ENCODE assay signal across 25 mouse cellular contexts in genomic region chr1:188085116-188085879, GRCm38 (mm10).
DNase-seq lines count a peak whose midpoint lies in the region; ATAC-seq and TF ChIP-seq lines count a peak whose summit lies in the region.
"Had no signal": no experiment of that assay in that cellular context is flagged by ENCODE, and none has a peak within 500 bp of the region (broad histone marks: within the 10 kb centered on the region; RNA-seq: fewer than 3 reads in every experiment).

No protein-coding gene starts in this region.

- H3K4me3 ChIP-seq in midbrain, embryonic 12.5 days: no peak overlapping the region
- no peak overlapping the region for H3K4me3 ChIP-seq in midbrain, embryonic 16.5 days (ENCODE audit: low read depth, low read length)
- no peak overlapping the region for H3K4me3 ChIP-seq in forebrain, embryonic 12.5 days (replicated peaks)
- H3K4me3 ChIP-seq in midbrain, postnatal 0 days (ENCODE audit: low read depth, low read length): no peak overlapping the region
- H3K4me3 ChIP-seq in lung, adult 2 months (replicated peaks; ENCODE audit: extremely low read depth, low read depth, low read length): no peak overlapping the region
- H3K4me3 ChIP-seq: heart, embryonic 13.5 days; limb, embryonic 10.5 days; neural tube, embryonic 15.5 days had no signal

- WGBS in midbrain, embryonic 12.5 days: 53% methylated on average over 13 of the region's 13 CpGs
- 43% methylated on average over 13 of the region's 13 CpGs for WGBS in midbrain, embryonic 16.5 days
- WGBS in forebrain, embryonic 12.5 days: 35% methylated on average over 13 of the region's 13 CpGs
- 43% methylated on average over 13 of the region's 13 CpGs for WGBS in midbrain, postnatal 0 days
- 71% methylated on average over 13 of the region's 13 CpGs for WGBS in lung, adult 2 months

- TF ChIP-seq CTCF in midbrain, postnatal 0 days (IDR thresholded peaks at IDR 0.05): peak; percentile 12; the same call in 1 of the 2 replicates
- no peak for TF ChIP-seq CTCF in lung, adult 2 months (IDR thresholded peaks at IDR 0.05; ENCODE audit: insufficient read depth, low read length)

- H3K9ac ChIP-seq in midbrain, embryonic 12.5 days (replicated peaks): no peak overlapping the region
- no peak overlapping the region for H3K9ac ChIP-seq in midbrain, embryonic 16.5 days (ENCODE audit: low read depth, low read length)
- no peak overlapping the region for H3K9ac ChIP-seq in forebrain, embryonic 12.5 days
- no peak overlapping the region for H3K9ac ChIP-seq in midbrain, postnatal 0 days (replicated peaks; ENCODE audit: low read length, poor library complexity, severe bottlenecking)
- H3K9ac ChIP-seq: heart, embryonic 13.5 days; liver, postnatal 0 days; neural tube, embryonic 15.5 days had no signal

- peak; percentile 76; the same call in 1 of the 2 replicates for ATAC-seq in midbrain, embryonic 12.5 days (ENCODE audit: low FRiP score, low read depth)
- ATAC-seq in midbrain, embryonic 16.5 days: no peak
- ATAC-seq in forebrain, embryonic 12.5 days (ENCODE audit: low FRiP score): peak; percentile 80
- no peak for ATAC-seq in midbrain, postnatal 0 days (ENCODE audit: low FRiP score)
- ATAC-seq: CD4-positive, CD25-positive, alpha-beta regulatory T cell, adult 4 months; inflammation-experienced regulatory T-cells, adult 6 months; liver, postnatal 0 days; Patski had no signal

- H3K4me2 ChIP-seq in midbrain, embryonic 12.5 days (replicated peaks): no peak overlapping the region
- H3K4me2 ChIP-seq in midbrain, embryonic 16.5 days (ENCODE audit: low read length): no peak overlapping the region
- no peak overlapping the region for H3K4me2 ChIP-seq in forebrain, embryonic 12.5 days
- no peak overlapping the region for H3K4me2 ChIP-seq in midbrain, postnatal 0 days (ENCODE audit: low read depth, low read length, poor library complexity, severe bottlenecking)
- H3K4me2 ChIP-seq: heart, embryonic 13.5 days; neural tube, embryonic 15.5 days had no signal

- H3K27me3 ChIP-seq in midbrain, embryonic 12.5 days: no peaks in the 10 kb centered on the region
- no peaks in the 10 kb centered on the region for H3K27me3 ChIP-seq in midbrain, embryonic 16.5 days (ENCODE audit: control insufficient read depth, insufficient read depth, low read depth, low read length)
- H3K27me3 ChIP-seq in forebrain, embryonic 12.5 days: peaks cover 9% of the 10 kb centered on the region; the same call in 1 of the 2 replicates
- no peaks in the 10 kb centered on the region for H3K27me3 ChIP-seq in midbrain, postnatal 0 days (ENCODE audit: insufficient read depth, low read length)
- H3K27me3 ChIP-seq: heart, embryonic 13.5 days; neural tube, embryonic 15.5 days; Patski had no signal

- H3K4me1 ChIP-seq in midbrain, embryonic 12.5 days: peaks cover 41% of the 10 kb centered on the region
- H3K4me1 ChIP-seq in midbrain, embryonic 16.5 days (ENCODE audit: control insufficient read depth, insufficient read depth, low read length): peaks cover 21% of the 10 kb centered on the region
- H3K4me1 ChIP-seq in forebrain, embryonic 12.5 days: peaks cover 41% of the 10 kb centered on the region
- no peaks in the 10 kb centered on the region for H3K4me1 ChIP-seq in midbrain, postnatal 0 days (ENCODE audit: insufficient read depth, low read length)
- H3K4me1 ChIP-seq in lung, adult 2 months (ENCODE audit: control insufficient read depth, insufficient read depth, low read length): no peaks in the 10 kb centered on the region

- H3K36me3 ChIP-seq in midbrain, embryonic 12.5 days: no peaks in the 10 kb centered on the region
- no peaks in the 10 kb centered on the region for H3K36me3 ChIP-seq in midbrain, embryonic 16.5 days (ENCODE audit: control insufficient read depth, insufficient read depth, low read length)
- H3K36me3 ChIP-seq in forebrain, embryonic 12.5 days (replicated peaks): no peaks in the 10 kb centered on the region
- no peaks in the 10 kb centered on the region for H3K36me3 ChIP-seq in midbrain, postnatal 0 days (ENCODE audit: insufficient read depth, low read length)
- H3K36me3 ChIP-seq: heart, embryonic 13.5 days; limb, embryonic 10.5 days; neural tube, embryonic 15.5 days had no signal

- no peaks in the 10 kb centered on the region for H3K9me3 ChIP-seq in midbrain, embryonic 12.5 days
- H3K9me3 ChIP-seq in midbrain, embryonic 16.5 days (replicated peaks; ENCODE audit: control insufficient read depth, low read length, poor library complexity, severe bottlenecking): no peaks in the 10 kb centered on the region
- H3K9me3 ChIP-seq in forebrain, embryonic 12.5 days: no peaks in the 10 kb centered on the region
- H3K9me3 ChIP-seq in midbrain, postnatal 0 days (ENCODE audit: low read length): no peaks in the 10 kb centered on the region
- H3K9me3 ChIP-seq: heart, embryonic 13.5 days; limb, embryonic 10.5 days; neural tube, embryonic 15.5 days had no signal

- no peak overlapping the region for H3K27ac ChIP-seq in midbrain, embryonic 12.5 days (replicated peaks)
- no peak overlapping the region for H3K27ac ChIP-seq in midbrain, embryonic 16.5 days (ENCODE audit: low read length)
- peak overlapping the region; percentile 31; the same call in 1 of the 2 replicates for H3K27ac ChIP-seq in forebrain, embryonic 12.5 days
- H3K27ac ChIP-seq in midbrain, postnatal 0 days (ENCODE audit: low read depth, low read length): no peak overlapping the region
- H3K27ac ChIP-seq: heart, embryonic 13.5 days; limb, embryonic 10.5 days; neural tube, embryonic 15.5 days had no signal

- peak; percentile 19 for DNase-seq in embryo, embryonic 10.5 days (ENCODE audit: low spot score)
- no peak for DNase-seq in embryo, embryonic 9.5 days (ENCODE audit: extremely low spot score)
- no peak for DNase-seq in midbrain, postnatal 0 days (ENCODE audit: low spot score)
- no peak for DNase-seq in testis, postnatal 14 days (ENCODE audit: low spot score)
- DNase-seq in lung, adult 2 months: no peak
- DNase-seq: cerebellum, postnatal 14 days; gastrocnemius, postnatal 10 days; heart, adult 18-20 months; heart, postnatal 36 days; kidney, adult 2 months; kidney, postnatal 14 days; liver, postnatal 0 days; lung, postnatal 36 days; right cerebral cortex, postnatal 25 days; thymus, adult 18-20 months; thymus, postnatal 4 days had no signal

- TF ChIP-seq POLR2A in lung, adult 2 months (IDR thresholded peaks at IDR 0.05; ENCODE audit: borderline replicate concordance, extremely low read depth, low read depth, low read length): no peak

Comparison
In these comparisons a context has a peak if more than half of its experiments do, and no peak if none do; other contexts are left out.
1. ATAC-seq: peak in midbrain, embryonic 12.5 days (single experiment) and forebrain, embryonic 12.5 days (single experiment); none in midbrain, embryonic 16.5 days (single experiment) and midbrain, postnatal 0 days (single experiment).